Mouse (Mus musculus): ENCODE measurements at regions not wholly inside any gene's neighbourhood (a gene's known extent, or its start where the extent isn't known, plus 50 kb on each side); places are given as distances from the start of the nearest gene placed in this dataset.

GRCm38 (mm10) chr8:88945656-88946055 is 98.3 kb downstream of the Sall1 start:
- no peak for DNase-seq (ENCODE audit: low spot score)
- no peaks in the 10 kb centered on the region for H3K4me1 ChIP-seq (replicated peaks; ENCODE audit: control insufficient read depth, insufficient read depth, low read length)
- H3K4me3 ChIP-seq (ENCODE audit: low read depth, low read length) = no peak overlapping the region
- H3K27me3 ChIP-seq (ENCODE audit: control insufficient read depth, insufficient read depth, low read length) = no peaks in the 10 kb centered on the region
- H3K27ac ChIP-seq (ENCODE audit: low read depth, low read length) = no peak overlapping the region
- no peaks in the 10 kb centered on the region for H3K9me3 ChIP-seq (ENCODE audit: control insufficient read depth, low read length)
- 62% methylated on average over 8 of the region's 8 CpGs for WGBS
- no peak overlapping the region for H3K4me2 ChIP-seq (replicated peaks; ENCODE audit: low read depth, low read length)
- ATAC-seq (ENCODE audit: low FRiP score) = no peak
- H3K36me3 ChIP-seq (ENCODE audit: control insufficient read depth, insufficient read depth, low read length) = no peaks in the 10 kb centered on the region
- H3K9ac ChIP-seq (ENCODE audit: low read depth, low read length) = no peak overlapping the region

- no peaks in the 10 kb centered on the region for H3K36me3 ChIP-seq (ENCODE audit: control insufficient read depth, insufficient read depth, low read length)
- H3K9me3 ChIP-seq (ENCODE audit: control insufficient read depth, low read length) = no peaks in the 10 kb centered on the region
- no peak overlapping the region for H3K9ac ChIP-seq (ENCODE audit: low read depth, low read length)
- ATAC-seq (ENCODE audit: low FRiP score) (no peak), DNase-seq (ENCODE audit: low spot score) (peak; percentile 46)
- no peaks in the 10 kb centered on the region; the same call in 1 of the 2 replicates for H3K4me1 ChIP-seq (replicated peaks; ENCODE audit: control insufficient read depth, insufficient read depth, low read length)
- H3K27ac ChIP-seq (ENCODE audit: low read depth, low read length) = no peak overlapping the region
- WGBS = 35% methylated on average over 4 of the region's 4 CpGs
- H3K27me3 ChIP-seq (ENCODE audit: control insufficient read depth, insufficient read depth, low read length) = no peaks in the 10 kb centered on the region
- no peak overlapping the region for H3K4me2 ChIP-seq (replicated peaks; ENCODE audit: low read depth, low read length)
- no peak overlapping the region for H3K4me3 ChIP-seq (ENCODE audit: low read depth, low read length)
These were observed 99.9 kb downstream of the Sall1 start for GRCm38 (mm10) chr8:88944038-88944437.

- no peak overlapping the region for H3K9ac ChIP-seq (ENCODE audit: low read depth, low read length)
- H3K9me3 ChIP-seq (ENCODE audit: control insufficient read depth, low read length) = no peaks in the 10 kb centered on the region
- H3K4me2 ChIP-seq (replicated peaks; ENCODE audit: low read depth, low read length) = no peak overlapping the region
- H3K36me3 ChIP-seq (ENCODE audit: control insufficient read depth, insufficient read depth, low read length) = no peaks in the 10 kb centered on the region
- no peaks in the 10 kb centered on the region; the same call in 1 of the 2 replicates for H3K4me1 ChIP-seq (replicated peaks; ENCODE audit: control insufficient read depth, insufficient read depth, low read length)
- DNase-seq (ENCODE audit: low spot score) (peak; percentile 28), ATAC-seq (ENCODE audit: low FRiP score) (peak; percentile 65)
- no peak overlapping the region for H3K27ac ChIP-seq (ENCODE audit: low read depth, low read length)
- H3K4me3 ChIP-seq (ENCODE audit: low read depth, low read length) = no peak overlapping the region
- 50% methylated on average over 16 of the region's 16 CpGs for WGBS
- H3K27me3 ChIP-seq (ENCODE audit: control insufficient read depth, insufficient read depth, low read length) = no peaks in the 10 kb centered on the region
These were observed 104.8 kb downstream of the Sall1 start for GRCm38 (mm10) chr8:88939071-88939746.

- H3K4me3 ChIP-seq (ENCODE audit: low read depth, low read length) = no peak overlapping the region
- 92% methylated on average over 5 of the region's 5 CpGs for WGBS
These were observed 109.3 kb downstream of the Sall1 start for GRCm38 (mm10) chr8:88934708-88935107.

GRCm38 (mm10) chr8:88931050-88931449 is 112.9 kb downstream of the Sall1 start:
- Histone ChIP-seq H3K4me2 (replicated peaks; ENCODE audit: low read depth, low read length) (no peak overlapping the region), H3K4me1 (replicated peaks; ENCODE audit: control insufficient read depth, insufficient read depth, low read length) (no peaks in the 10 kb centered on the region), H3K27me3 (ENCODE audit: control insufficient read depth, insufficient read depth, low read length) (no peaks in the 10 kb centered on the region), H3K9me3 (ENCODE audit: control insufficient read depth, low read length) (no peaks in the 10 kb centered on the region), H3K9ac (ENCODE audit: low read depth, low read length) (no peak overlapping the region), H3K27ac (ENCODE audit: low read depth, low read length) (no peak overlapping the region), H3K36me3 (ENCODE audit: control insufficient read depth, insufficient read depth, low read length) (no peaks in the 10 kb centered on the region), H3K4me3 (ENCODE audit: low read depth, low read length) (no peak overlapping the region)
- WGBS = 72% methylated on average over 5 of the region's 5 CpGs
- ATAC-seq (ENCODE audit: low FRiP score) (no peak), DNase-seq (ENCODE audit: low spot score) (no peak)

More at GRCm38 (mm10) chr8:88934708-88935107, 109.3 kb downstream of the Sall1 start:
- no peak overlapping the region for H3K9ac ChIP-seq (ENCODE audit: low read depth, low read length)
- no peak for ATAC-seq (ENCODE audit: low FRiP score)
- H3K36me3 ChIP-seq (ENCODE audit: control insufficient read depth, insufficient read depth, low read length) = no peaks in the 10 kb centered on the region
- DNase-seq (ENCODE audit: low spot score) = no peak
- no peaks in the 10 kb centered on the region for H3K27me3 ChIP-seq (ENCODE audit: control insufficient read depth, insufficient read depth, low read length)
- H3K27ac ChIP-seq (ENCODE audit: low read depth, low read length) = no peak overlapping the region
- H3K9me3 ChIP-seq (ENCODE audit: control insufficient read depth, low read length) = no peaks in the 10 kb centered on the region
- no peaks in the 10 kb centered on the region; the same call in 1 of the 2 replicates for H3K4me1 ChIP-seq (replicated peaks; ENCODE audit: control insufficient read depth, insufficient read depth, low read length)
- no peak overlapping the region for H3K4me2 ChIP-seq (replicated peaks; ENCODE audit: low read depth, low read length)

- no peak overlapping the region for H3K4me3 ChIP-seq (ENCODE audit: low read depth, low read length)
- H3K4me1 ChIP-seq (replicated peaks; ENCODE audit: control insufficient read depth, insufficient read depth, low read length) = no peaks in the 10 kb centered on the region
- no peak overlapping the region for H3K9ac ChIP-seq (ENCODE audit: low read depth, low read length)
- no peak overlapping the region for H3K27ac ChIP-seq (ENCODE audit: low read depth, low read length)
- H3K9me3 ChIP-seq (ENCODE audit: control insufficient read depth, low read length) = no peaks in the 10 kb centered on the region
- WGBS = 58% methylated on average over 2 of the region's 2 CpGs
- H3K36me3 ChIP-seq (ENCODE audit: control insufficient read depth, insufficient read depth, low read length) = no peaks in the 10 kb centered on the region
- DNase-seq (ENCODE audit: low spot score) (no peak), ATAC-seq (ENCODE audit: low FRiP score) (no peak)
- H3K4me2 ChIP-seq (replicated peaks; ENCODE audit: low read depth, low read length) = no peak overlapping the region
- no peaks in the 10 kb centered on the region for H3K27me3 ChIP-seq (ENCODE audit: control insufficient read depth, insufficient read depth, low read length)
These were observed 113.6 kb downstream of the Sall1 start for GRCm38 (mm10) chr8:88930370-88930769.

- no peak for DNase-seq (ENCODE audit: low spot score)
- peak overlapping the region; percentile 33; the same call in 1 of the 2 replicates for H3K27ac ChIP-seq (ENCODE audit: low read depth, low read length)
- no peak overlapping the region for H3K4me2 ChIP-seq (replicated peaks; ENCODE audit: low read depth, low read length)
- no peak overlapping the region for H3K9ac ChIP-seq (ENCODE audit: low read depth, low read length)
- H3K4me3 ChIP-seq (ENCODE audit: low read depth, low read length) = no peak overlapping the region
- H3K27me3 ChIP-seq (ENCODE audit: control insufficient read depth, insufficient read depth, low read length) = no peaks in the 10 kb centered on the region
- no peaks in the 10 kb centered on the region for H3K4me1 ChIP-seq (replicated peaks; ENCODE audit: control insufficient read depth, insufficient read depth, low read length)
- no peak for ATAC-seq (ENCODE audit: low FRiP score)
- no peaks in the 10 kb centered on the region for H3K36me3 ChIP-seq (ENCODE audit: control insufficient read depth, insufficient read depth, low read length)
- WGBS = 60% methylated on average over 7 of the region's 7 CpGs
- H3K9me3 ChIP-seq (ENCODE audit: control insufficient read depth, low read length) = no peaks in the 10 kb centered on the region
These were observed 115.1 kb downstream of the Sall1 start for GRCm38 (mm10) chr8:88928675-88929377.

- Histone ChIP-seq H3K4me3 (ENCODE audit: low read depth, low read length) (no peak overlapping the region), H3K4me1 (replicated peaks; ENCODE audit: control insufficient read depth, insufficient read depth, low read length) (no peaks in the 10 kb centered on the region), H3K27ac (ENCODE audit: low read depth, low read length) (no peak overlapping the region), H3K36me3 (ENCODE audit: control insufficient read depth, insufficient read depth, low read length) (no peaks in the 10 kb centered on the region), H3K4me2 (replicated peaks; ENCODE audit: low read depth, low read length) (no peak overlapping the region), H3K9me3 (ENCODE audit: control insufficient read depth, low read length) (no peaks in the 10 kb centered on the region), H3K27me3 (ENCODE audit: control insufficient read depth, insufficient read depth, low read length) (no peaks in the 10 kb centered on the region), H3K9ac (ENCODE audit: low read depth, low read length) (no peak overlapping the region)
- ATAC-seq (ENCODE audit: low FRiP score) (no peak), DNase-seq (ENCODE audit: low spot score) (peak; percentile 26)
- WGBS = 66% methylated on average over 7 of the region's 7 CpGs
These were observed 121.1 kb downstream of the Sall1 start for GRCm38 (mm10) chr8:88922840-88923239.

GRCm38 (mm10) chr8:88921967-88922366 is 122.0 kb downstream of the Sall1 start:
- H3K36me3 ChIP-seq (ENCODE audit: control insufficient read depth, insufficient read depth, low read length) = no peaks in the 10 kb centered on the region
- no peak overlapping the region for H3K9ac ChIP-seq (ENCODE audit: low read depth, low read length)
- no peak overlapping the region for H3K27ac ChIP-seq (ENCODE audit: low read depth, low read length)
- no peak for DNase-seq (ENCODE audit: low spot score)
- 91% methylated on average over 4 of the region's 4 CpGs for WGBS
- no peak for ATAC-seq (ENCODE audit: low FRiP score)
- no peak overlapping the region for H3K4me2 ChIP-seq (replicated peaks; ENCODE audit: low read depth, low read length)
- no peak overlapping the region for H3K4me3 ChIP-seq (ENCODE audit: low read depth, low read length)
- H3K9me3 ChIP-seq (ENCODE audit: control insufficient read depth, low read length) = no peaks in the 10 kb centered on the region
- H3K27me3 ChIP-seq (ENCODE audit: control insufficient read depth, insufficient read depth, low read length) = no peaks in the 10 kb centered on the region
- H3K4me1 ChIP-seq (replicated peaks; ENCODE audit: control insufficient read depth, insufficient read depth, low read length) = no peaks in the 10 kb centered on the region

All from hindbrain, embryonic 11.5 days (tissue).